Mouse (Mus musculus): ENCODE data around the gene Gm42791.
A peak's percentile ranks its signal among the peaks of the same experiment; 100 is the strongest.

The Gm42791 gene

GRCm38 (mm10) chr5:148994706-148995414 lies at the start of gene Gm42791:
TSS of gene Gm42791 (minus strand) at chr5:148995147.
- peak; percentile 99 for DNase-seq

- DNase-seq: no peak
Measured at GRCm38 (mm10) chr5:149044067-149044466, 49.1 kb upstream of the Gm42791 start.

GRCm38 (mm10) chr5:149043240-149043639 lies 48.3 kb upstream of the Gm42791 start:
- no peak for DNase-seq

- peak; percentile 60 to 61 for DNase-seq
Measured at GRCm38 (mm10) chr5:149039825-149040224, 44.9 kb upstream of the Gm42791 start.

DNA sequence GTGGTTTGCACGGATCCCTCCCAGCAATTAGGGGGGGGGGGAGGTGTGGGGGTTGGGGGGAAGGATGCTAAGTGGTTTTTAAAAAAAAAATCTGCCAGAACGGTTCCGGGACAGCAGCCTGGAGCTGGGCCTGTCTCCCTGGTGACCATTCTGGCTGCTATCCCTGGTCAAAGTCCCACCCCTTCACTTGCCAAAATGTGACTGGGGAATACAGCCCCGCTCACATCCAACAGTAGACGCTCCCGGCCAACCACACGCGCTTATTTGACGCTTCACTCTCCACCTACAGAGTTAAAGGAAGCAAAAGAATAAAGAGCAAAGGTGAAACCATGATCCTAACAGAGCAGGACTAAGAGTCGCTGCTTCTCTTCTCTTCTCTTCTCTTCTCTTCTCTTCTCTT lies 42.8 kb upstream of the Gm42791 start:
- DNase-seq: peak; percentile 84 to 95

- peak in 1 of 2 experiments; percentile 27 for DNase-seq
Measured at GRCm38 (mm10) chr5:149036920-149037319, 42.0 kb upstream of the Gm42791 start.

DNA sequence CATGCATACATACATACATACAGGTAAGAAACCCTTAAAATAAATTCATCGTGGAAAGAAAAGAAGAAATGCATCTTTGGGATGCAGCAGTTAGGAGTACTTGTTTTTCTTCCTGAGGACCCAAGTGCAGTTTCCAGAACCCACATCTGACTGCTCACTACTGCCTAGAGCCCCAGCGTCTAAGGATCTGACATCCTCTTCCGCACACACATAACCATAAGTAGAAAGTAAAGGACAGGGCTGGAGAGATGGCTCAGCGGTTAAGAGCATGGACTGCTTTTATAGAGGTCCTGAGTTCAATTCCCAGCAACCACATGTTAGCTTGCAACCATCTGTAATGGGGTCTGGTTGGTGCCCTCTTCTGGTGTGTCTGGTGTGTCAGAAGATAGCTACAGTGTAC lies 37.5 kb upstream of the Gm42791 start:
- DNase-seq: peak in 1 of 2 experiments; percentile 12

DNA sequence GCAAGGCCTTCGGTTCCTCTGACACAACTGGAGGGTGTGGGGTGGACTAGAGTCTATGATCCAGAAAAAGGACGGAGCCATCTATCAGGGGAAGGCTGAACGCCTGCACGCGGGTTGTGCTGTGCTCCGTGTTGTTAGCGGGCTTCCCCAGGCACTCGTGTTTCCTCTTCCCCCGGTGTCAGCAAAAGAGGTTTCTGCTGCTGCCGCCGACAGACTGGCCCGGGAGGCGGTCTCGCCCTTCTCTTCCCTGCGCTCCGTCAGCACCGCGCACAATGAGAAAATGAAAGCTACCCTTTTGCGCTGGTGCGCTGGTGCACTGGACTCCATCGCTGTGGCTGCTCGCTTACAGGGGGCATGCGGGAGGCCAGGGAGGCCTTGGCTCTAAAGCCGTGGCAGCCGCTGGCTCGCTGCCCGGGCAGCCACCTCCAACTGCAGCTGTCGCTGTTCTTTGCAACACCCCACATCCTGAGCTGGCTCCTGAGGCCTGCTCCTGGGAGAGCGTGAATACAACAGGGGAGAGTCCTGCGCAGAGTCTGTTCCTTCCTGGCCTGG lies 36.3 kb upstream of the Gm42791 start:
- DNase-seq: peak; percentile 70 to 88

DNA sequence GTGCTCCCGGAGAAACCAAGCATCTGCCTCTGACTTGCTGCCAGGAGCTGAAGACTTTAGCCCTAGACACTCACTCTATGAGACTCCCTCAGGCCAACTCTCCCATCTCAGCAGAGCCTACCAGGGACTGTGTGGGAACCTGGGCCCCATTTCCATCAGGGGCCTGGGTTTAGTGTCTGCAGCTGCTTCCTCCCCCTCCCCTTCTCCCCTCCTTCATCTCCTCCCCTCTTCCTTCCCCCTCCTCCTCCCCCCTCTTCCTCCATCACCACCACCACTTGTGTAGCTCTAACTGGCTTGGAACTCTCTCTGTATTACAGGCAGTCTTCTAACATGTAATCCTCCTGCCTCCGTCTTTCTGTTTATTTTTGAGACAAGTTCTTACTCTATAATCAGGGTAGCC lies 35.2 kb upstream of the Gm42791 start:
- peak in 1 of 2 experiments; percentile 2 for DNase-seq

DNA sequence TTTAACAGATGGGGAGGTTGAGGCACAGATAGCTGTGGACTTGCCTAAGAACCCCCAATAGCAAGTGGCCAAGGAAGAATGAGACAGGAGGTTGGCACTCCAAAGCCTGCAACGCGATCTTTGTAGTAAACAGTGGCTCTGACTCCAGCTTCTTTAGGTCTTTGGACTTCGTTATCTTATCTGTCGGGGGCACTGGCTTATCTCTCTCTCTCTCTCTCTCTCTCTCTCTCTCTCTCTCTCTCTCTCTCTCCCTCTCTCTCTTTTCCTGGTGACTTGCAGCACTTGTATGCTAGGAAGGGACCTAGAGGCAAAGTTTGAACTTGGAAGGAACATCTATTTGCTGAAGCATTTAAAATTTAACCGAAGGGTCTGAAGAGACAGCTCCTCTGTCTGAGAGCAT lies 33.4 kb upstream of the Gm42791 start:
- peak in 1 of 2 experiments; percentile 5 for DNase-seq

- DNase-seq: peak in 1 of 2 experiments; percentile 27
Measured at GRCm38 (mm10) chr5:149027389-149027788, 32.4 kb upstream of the Gm42791 start.

DNA sequence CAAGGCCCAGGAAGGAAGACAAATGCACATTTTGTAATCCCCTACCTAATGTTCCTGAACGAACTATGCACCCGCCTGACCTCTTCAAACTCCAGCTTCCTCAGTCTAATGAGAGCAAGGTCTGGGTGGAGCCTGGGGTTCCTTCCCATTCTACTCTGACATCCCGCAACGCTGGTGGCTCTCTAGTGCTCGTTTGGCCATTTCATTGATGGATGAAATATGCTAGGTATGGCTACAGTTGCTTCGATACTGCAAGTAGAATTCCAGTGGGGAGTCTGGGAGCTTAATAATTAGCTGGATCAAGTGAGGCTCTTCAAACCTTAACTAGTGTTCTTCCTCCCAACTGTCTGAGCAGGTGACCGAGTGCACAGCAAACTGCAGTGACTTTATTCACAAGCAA lies 26.2 kb upstream of the Gm42791 start:
- peak; percentile 23 to 59 for DNase-seq

- peak in 1 of 2 experiments; percentile 30 for DNase-seq
Measured at GRCm38 (mm10) chr5:149020681-149021062, 25.7 kb upstream of the Gm42791 start.

DNA sequence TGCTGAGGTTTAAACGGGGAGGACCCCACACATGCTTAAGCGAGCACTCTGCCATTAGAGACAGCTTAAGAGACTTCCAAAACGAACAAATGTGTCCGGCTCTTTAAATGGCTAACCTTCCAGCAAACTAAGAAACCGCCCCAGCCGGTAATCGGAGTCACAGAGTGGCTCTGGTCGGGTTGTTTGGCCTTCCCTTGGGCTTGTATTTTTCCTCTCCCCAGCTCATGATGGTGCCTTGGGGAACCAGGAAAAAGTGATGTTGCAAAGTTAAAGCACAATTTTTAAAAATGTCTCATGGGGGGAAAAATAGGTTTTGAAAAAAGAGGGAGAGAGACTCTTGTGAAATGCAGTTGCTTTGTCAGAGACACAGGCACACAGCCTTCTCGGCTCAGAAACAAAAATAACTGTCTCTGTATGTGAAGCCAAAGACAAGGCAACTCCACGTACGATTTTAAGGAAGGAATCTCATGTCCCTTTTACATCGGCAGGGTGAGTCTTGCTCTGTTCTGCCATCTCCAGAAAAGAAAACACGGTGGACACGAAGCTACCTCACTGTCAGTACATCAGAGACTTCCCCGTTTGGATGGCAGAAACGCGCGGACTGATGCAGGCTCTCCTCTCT lies 25.2 kb upstream of the Gm42791 start:
- DNase-seq: peak in 1 of 2 experiments; percentile 41

GRCm38 (mm10) chr5:149017666-149018415 lies 22.9 kb upstream of the Gm42791 start:
- DNase-seq: no peak

GRCm38 (mm10) chr5:149017181-149017580 lies 22.2 kb upstream of the Gm42791 start:
- DNase-seq: no peak

DNA sequence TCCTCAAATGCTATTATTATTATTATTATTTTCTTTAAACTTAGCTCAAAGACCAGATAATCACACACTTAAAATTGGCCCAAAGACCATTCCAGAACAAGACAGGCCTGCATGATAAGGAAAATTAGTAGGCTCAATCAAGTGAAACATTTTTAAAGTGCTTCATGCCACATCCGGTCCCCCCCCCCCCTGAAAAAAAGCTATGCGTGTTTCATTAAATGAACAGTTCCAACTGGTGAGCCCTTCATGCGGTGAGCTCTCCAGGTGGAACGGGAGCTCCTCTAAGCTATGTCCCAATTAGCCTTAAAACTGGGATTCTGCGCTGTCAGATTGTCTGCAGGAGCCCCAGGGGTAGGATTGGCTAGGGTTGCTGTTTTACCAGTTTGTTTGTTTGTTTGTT lies 21.3 kb upstream of the Gm42791 start:
- no peak for DNase-seq

- peak in 1 of 2 experiments; percentile 55 for DNase-seq
Measured at GRCm38 (mm10) chr5:149015335-149016201, 20.6 kb upstream of the Gm42791 start.

DNA sequence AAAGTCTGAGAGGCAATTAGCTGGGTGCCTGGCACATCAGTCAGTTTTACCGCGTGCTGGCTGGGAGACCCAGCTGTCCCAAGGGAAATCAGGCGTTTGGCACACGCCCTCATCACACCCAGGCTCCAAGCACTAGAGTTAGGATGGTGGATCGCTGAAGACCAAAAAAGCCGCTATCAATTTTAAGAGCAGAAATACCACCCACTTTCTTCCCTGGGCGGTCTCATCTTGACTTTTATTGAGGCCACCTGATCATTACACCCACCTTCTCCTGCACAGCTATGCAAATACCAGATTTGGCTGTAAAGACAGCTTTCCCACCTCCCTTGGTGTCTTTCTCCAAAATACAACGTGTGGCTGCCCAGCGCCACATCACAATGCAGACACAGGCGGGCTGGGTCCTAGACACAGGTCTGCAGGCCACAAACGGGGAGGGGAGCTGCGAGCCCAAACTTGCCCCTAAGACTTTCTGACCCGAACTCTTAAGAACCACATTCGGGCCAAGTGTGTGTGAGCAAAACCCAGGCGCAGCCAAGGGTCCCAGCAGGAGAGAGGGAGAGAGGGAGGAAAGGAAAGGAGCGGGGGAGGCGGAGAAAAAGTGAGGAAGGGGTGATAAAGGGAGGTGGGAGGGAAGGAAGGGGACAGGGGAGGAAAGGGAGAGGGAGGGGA lies 19.8 kb upstream of the Gm42791 start:
- no peak for DNase-seq

GRCm38 (mm10) chr5:149013817-149014508 lies 19.0 kb upstream of the Gm42791 start:
- no peak for DNase-seq

DNA sequence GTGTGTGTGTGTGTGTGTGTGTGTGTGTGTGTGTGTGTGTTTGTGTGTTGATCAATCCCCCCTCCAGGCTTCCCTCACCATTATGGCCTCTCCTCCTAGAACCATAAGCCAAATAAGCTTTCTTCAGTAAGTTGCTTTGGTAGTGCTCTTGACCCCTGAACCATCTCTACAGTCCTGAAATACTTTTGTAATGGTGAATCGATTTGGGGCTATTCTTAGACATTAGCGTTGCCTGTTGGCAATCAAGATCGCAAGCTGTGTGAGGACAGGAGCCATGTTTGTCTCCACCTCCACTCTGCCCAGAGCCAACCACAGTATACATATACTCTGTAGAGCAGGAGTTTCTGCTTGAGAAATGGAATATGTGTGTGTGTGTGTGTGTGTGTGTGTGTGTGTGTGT lies 14.2 kb upstream of the Gm42791 start:
- no peak for DNase-seq
